Mouse (Mus musculus) v-Abl transformed pro-B cells (cell line): ENCODE measurements around the gene Kcnj1.

Experiments used
- in situ Hi-C, 2 experiments: fragments of 400-800 bp; cut with MboI; formaldehyde crosslinking; loops; one replicate each; pipeline ENCODE4 v1.15.1; 2025; ENCODE audit not compliant: unreplicated experiment in 2 of 2

Gene Kcnj1

DNA sequence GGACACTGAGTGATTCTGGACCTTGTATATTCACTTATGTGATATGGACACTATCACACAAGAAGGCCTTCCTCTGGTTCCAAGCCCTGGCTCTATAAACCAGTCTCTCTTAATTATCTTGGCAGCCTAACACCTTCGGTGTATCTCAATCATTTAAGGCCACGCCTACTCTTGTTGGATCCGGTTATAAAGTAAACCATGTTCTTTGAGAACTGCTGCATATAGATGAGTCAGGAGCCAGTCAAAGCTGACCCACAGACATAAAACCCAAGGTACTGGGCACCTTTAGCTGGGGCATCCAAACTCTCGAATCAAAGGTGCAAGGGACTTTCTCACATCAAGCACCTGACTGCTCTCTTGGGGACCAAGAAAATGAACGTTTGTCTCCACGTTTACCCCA lies at the start of gene Kcnj1:
Kcnj1 (plus strand) TSS at position 292 of the 400 bp plus-strand sequence.
- in situ Hi-C loops: loop anchor here (25.0 kb wide), 1 partner anchor 810 kb away; no protein-coding TSS in a partner anchor

DNA sequence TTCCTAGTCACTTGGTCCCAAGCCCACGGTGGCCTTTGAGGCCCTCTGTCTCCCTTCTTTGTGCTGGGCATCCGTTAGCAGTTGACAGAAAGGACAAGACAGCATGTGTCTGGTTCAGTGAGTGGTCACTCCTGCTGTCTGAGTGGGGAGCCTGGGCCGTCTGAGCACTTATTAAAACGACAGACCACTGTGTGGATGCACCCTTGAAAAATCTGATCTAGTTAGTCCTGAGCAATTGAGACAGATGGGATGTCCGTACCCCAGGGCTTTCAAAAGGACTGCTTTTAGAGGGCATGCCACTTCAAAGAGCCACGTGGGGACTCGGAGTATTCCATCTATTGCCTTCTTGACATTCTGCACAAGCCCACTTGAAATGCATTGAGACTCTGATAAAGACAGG lies 48.7 kb upstream of the Kcnj1 start:
- in situ Hi-C loops: no loop called here

DNA sequence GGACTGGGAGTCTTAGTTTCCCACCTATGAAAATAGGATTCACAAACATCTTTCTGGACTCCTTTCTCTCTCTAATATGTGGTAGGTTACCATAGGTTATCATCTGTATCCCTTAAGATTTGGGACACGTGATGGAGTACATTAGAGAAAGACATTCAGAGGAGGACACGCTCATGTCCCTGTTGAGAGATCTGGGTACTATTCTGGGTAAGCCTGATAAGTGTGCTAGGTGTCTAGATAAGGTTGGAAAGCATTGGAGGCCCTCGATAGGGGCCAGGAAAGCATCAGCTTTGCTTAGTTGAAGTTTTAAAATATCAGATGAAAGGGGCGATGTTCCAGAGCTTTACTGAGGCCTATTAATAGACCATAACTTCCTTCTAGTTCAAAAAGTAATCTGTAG lies 43.5 kb upstream of the Kcnj1 start:
- in situ Hi-C loops: no loop called here

DNA sequence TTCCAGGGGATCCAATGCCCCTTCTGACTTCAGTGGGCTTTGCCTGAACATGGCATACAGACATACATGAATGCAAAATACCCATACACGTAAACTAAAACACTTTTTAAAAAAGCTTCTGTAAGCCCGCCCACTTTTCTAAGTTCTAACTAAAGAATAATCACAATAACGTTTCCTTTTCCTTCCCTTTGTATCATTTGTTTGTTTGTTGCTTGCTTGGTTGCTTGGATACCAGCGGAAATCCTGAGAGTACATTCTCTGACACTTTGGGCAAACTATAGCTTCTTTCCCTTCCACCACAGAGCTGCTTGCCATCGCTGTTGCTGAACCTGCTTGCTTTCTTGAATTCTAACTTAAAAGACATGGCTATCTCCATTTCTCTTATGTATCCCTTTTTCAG lies 41.1 kb upstream of the Kcnj1 start:
- in situ Hi-C loops: no loop called here

DNA sequence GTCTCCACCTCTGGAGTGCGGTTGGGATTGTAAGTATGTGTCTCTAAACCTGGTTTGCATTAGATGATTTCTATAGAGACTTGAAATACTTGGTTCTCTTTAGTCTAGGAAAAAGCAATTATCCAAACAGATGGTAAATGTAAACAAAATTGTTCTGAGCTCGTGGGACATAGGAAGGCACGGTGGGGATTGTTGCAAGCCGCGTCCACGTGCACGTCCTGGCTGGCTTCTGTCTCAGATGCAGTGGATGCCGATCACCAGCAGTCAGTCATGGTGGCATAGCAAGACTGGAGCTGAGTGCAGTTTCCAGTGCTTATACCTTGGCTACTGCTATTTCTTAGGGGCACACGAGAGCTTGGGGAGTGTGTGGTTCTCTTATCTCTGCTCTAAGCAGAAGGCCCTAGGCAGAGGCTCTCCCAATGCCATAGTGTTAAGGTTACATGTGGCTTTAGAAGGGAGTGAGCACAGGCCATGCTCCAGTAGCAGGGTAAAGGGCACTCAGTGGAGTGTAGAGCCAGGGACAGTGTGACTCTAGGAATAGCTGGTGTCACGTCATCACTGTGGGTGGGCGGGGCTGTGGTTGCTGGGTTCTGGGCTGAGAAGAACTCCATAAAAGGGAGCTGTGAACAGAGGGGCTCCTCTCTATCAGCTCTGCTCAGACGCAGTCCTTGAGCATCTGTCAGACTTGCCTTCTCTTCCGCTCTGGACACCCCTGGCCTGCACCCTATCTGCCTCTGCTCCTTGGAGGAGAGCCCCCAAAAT lies 36.7 kb upstream of the Kcnj1 start:
- in situ Hi-C loops: no loop called here

DNA sequence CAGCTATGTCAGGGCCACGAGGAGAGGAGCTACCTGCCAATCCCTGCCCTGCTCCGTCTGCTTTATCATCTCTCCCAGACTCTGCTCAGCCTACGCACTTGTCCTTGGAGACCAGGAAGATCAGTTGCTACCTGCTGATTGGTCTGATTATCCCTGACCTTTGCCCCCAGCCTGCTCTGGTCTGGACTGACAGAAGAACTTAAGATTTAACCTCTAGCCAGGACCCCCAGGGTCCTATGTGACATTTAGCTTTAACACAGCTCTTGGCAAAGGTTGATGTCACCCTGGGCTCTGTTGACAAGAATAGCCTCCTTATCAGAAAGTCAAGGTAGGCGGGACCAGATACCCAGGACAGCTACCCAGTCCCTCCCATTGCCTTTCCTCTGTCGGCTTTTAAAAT lies 31.5 kb upstream of the Kcnj1 start:
- in situ Hi-C loops: no loop called here

DNA sequence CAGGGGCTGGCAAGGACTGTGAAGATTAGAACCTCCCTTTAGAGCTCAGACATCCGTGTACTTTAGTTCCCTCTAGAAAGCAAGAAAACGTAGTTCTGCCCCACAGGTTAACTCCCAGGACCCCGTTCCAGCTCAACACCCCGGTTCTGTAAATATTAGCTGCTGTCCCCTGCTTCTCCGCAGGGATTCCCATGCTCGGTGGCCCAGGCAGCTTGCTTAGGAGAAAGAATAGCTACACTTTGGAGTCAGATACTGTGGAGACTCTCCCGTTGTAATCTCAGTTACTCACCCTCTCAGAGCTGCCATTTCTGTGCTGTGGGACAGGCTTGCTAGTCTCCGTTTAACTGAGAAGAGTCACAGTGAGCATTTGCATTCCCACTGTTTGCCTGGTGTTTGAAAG lies 29.4 kb upstream of the Kcnj1 start:
- in situ Hi-C loops: no loop called here

DNA sequence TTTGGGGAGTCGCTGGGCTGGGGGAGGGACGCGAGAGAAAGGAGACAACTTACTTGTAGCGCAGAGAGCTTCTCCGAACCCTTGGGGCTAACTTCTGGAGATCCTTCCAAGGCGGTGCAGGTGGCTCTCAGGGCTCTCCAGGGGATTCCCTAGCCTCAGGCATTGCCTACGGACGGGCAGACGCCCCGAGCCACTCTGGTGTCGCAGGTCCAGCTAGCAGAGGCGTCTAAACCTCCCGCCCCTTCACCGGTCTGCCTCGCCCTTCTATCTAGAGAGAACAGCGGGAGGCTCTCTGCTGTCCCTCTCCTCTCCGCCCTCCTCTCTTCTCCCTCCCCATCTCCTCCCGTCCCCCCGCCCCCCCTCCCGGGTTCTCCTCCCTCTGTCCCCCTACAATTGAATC lies 28.2 kb upstream of the Kcnj1 start, which contains the start of gene Kcnj5:
Kcnj5 (minus strand) TSS at position 300 of the 400 bp plus-strand sequence.
- in situ Hi-C loops: no loop called here

DNA sequence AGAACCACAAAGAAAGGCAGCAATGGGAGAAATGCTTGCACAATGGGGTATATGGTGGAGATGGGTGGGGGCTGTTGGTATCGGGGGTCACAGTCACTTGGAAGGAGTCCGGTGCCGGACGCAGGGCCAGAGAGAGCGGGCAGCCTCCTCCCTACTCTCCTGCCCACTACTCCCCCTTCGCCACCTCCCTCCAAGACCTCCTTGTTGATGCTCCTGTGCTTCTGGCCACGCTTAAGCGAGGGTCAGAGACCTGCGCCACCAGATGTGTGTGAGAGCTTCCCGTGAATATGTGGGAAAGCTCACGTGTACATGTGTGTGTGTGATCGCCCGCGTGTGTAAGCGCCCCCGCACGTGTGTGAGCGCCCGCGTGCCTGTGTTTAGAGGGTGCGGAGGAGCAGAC lies 27.8 kb upstream of the Kcnj1 start:
- in situ Hi-C loops: no loop called here

DNA sequence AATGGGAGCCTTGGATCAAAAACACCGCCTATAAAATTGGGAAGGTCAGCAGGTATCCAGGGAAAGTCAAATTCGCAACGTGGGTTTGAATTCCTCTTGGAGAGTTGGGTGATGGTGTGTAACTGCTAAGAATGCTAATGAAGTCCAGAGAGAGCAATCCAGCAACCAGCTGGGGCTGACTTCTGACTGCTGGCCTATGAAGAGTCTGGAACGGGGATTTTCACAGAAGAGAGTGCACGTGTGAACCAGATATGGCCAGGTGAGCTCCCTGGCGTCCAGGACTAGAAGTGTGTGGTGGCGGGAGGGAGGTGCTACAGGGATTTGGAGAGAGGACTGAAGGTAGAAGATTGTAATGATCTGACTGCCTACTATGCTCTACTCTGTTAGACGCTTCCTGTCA lies 24.2 kb upstream of the Kcnj1 start:
- in situ Hi-C loops: no loop called here

DNA sequence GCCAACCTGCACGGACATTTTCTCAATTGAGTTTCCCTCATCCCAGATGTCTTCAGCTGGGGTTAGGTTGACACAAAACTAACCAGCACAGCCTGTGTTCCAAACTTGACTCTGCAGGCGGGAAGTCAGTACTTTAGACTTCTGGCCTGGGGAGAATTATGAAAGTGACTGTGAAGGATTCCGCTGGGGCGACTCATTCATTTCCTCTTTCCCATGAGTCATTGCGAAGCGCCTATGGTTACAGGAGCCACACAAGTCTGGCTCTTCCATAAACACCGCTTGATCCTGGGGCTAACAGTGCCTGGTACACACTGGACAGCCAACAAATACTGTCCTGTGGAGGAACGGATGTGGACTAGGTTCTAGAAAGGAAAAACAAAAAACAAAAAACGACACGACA lies 22.9 kb upstream of the Kcnj1 start:
- in situ Hi-C loops: no loop called here

DNA sequence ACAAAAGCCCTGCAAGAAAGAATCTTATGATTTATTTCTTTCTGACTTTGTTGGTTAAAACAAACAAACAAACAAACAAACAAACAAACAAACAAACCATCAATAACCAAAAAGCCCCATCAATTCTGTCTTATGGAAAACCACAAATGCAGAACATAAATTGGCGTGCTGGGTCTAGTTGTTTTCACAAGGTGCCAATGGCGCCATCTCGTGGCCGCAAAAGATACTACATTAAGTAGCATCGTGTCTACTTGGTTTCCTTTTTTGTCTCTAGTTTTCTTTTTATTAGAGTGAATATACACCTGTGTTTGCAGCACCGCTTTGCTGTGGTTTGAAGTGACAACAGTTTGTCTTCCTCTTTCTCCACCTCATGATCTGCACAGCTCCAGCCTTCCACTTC lies 22.0 kb upstream of the Kcnj1 start:
- in situ Hi-C loops: loop anchor here (25.0 kb wide), 1 partner anchor 788 kb away; no protein-coding TSS in a partner anchor

DNA sequence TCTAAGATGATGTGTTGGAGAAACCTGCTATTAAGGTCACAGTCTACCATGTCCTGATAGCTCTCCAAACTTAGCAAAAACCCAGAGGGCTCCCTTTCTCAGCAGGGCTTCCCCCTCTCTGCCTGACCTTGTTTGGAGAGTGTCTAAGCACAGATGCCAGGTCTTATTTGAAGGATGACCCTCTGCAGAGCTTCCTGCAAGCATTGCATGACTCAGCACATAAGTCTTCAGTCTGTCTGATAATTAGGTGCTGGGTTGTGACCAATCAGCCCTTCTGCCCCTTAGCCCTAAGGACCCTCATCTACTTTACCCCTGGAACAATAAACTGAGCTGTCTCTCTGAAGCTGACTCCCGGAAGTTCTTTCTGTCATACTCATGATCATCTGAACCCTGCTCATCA lies 11.5 kb upstream of the Kcnj1 start:
- in situ Hi-C loops: loop anchor here (25.0 kb wide), 1 partner anchor 798 kb away; no protein-coding TSS in a partner anchor

DNA sequence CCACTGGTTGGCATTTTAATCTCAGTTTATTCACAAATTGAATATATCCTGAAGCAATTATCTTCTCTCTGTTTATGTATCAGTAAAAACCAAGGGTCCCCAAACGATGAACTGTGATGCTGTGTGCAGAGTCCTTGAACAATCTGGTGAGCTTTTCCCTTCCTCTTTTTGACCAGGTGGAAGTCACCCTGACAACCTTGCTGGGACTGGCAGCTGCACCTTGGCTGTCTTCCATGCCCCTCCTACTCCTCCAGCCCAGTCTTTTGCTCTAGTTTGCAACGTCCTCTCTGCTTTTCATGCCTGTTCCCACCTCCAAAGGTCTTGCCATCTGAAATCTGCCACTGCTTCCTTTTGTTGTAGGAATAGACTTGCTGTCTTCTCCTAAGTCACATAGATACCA lies 3.5 kb upstream of the Kcnj1 start:
- in situ Hi-C loops: loop anchor here (25.0 kb wide), 1 partner anchor 807 kb away; no protein-coding TSS in a partner anchor

DNA sequence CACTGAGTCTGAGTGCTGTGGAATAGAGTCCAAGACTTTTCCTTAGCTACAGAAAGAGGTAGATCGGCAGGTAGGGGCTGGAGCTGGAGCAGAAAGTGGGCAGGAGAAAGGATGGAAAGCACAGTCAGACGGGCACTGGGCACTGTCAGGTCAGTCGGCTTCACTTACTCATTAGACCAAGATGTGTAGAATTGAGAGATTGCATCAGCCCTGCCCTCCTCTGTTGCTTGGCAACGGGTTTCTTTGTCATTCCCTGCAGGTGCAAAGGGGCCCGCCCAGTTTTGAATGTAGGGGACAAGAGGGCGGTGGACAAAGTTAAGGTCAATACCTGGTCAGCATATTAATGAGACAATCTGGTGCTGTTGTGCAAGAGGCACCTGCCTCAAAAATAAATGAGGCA lies 2.9 kb upstream of the Kcnj1 start:
- in situ Hi-C loops: loop anchor here (25.0 kb wide), 1 partner anchor 807 kb away; no protein-coding TSS in a partner anchor

DNA sequence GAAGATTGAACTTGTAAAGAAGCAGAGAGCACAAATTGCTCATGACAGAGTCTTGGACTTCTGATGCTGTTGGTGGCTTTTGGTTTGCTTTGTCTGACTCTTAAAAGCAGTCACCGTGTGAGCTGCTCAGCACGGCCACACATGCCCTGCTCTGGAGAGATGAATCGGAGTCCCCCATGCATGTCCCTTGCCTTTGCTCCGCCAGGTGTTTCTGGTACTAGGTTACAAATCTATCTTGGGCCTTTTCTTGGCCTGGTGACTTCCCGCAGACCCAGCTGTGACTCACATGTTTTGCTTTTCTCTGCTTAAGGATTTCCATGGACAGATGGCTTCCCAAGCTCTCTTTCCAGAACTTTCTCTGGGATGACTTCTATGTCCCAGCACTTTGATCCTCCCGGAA lies 1.4 kb downstream of the Kcnj1 start:
- in situ Hi-C loops: loop anchor here (25.0 kb wide), 1 partner anchor 811 kb away; no protein-coding TSS in a partner anchor

DNA sequence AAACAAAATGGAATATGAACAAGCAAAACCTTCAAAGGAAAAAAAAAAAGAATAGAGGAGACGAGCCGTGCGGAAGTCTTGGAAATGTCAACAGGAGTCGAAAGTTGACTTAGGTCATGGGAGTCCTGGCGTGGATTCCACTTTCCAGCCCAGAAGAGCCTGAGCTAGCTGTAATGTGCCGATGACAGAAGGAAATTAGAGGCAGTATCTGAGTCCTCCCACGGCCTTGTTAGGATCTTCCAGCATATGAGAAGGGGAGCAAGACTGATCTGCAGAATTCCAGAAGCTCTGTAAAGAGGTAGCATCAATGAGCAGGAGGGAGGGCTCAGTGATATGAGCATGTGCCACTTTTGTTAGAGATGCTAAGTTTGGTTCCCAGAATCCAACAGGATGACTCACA lies 3.7 kb downstream of the Kcnj1 start:
- in situ Hi-C loops: no loop called here

DNA sequence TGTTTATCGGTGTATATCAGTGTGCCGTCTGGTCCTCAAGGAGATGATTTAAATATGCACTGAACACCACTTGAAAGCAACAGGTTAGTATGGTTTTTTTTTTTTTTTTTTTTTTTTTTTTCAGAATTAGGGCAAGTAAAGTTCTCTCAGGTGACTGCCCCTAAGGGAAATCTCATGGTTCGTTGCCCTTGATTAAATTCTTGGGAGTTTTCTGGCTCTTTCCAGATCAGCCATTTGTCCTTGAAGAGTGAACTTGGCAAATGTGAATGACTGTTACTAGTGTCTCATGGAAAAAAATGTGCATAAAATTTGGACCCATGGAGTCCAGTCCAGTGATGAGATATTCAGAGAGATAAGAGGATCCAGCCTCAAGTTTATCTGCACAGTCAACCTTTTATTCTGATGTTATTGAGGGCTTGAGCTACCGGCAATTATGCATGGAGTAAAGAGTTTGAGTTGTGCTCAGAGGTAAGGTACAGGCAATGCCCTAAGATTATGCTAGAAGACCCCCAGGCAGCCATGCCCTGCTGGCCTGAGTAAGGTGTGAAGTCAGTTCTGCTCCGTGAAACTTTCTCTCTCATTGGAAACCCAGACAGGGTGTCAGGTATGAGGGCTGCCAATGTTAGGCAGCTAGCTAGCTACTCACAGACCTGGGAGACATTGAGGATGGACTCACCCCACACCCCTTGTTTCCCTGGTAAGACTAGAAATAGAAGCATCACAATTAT lies 4.7 kb downstream of the Kcnj1 start:
- in situ Hi-C loops: no loop called here

DNA sequence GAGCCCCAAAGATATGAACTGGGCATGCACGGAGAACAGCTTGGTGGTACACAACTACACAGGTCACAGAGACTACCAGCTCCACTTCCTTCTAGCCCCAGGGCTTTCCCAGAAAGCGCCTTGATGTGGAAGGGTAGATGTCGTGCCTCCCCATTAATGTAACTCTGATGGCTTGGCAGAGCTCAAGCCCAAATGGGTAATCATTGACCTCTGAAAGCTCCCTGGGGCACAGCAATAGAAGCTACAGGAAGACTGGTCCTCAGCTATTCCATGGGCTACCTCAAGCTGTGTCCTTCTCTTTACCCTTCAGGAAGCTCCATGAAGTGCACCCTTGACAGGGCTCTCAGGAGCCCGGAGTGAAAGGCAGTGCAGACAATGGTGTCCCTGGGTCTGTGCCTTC lies 12.6 kb downstream of the Kcnj1 start:
- in situ Hi-C loops: no loop called here

DNA sequence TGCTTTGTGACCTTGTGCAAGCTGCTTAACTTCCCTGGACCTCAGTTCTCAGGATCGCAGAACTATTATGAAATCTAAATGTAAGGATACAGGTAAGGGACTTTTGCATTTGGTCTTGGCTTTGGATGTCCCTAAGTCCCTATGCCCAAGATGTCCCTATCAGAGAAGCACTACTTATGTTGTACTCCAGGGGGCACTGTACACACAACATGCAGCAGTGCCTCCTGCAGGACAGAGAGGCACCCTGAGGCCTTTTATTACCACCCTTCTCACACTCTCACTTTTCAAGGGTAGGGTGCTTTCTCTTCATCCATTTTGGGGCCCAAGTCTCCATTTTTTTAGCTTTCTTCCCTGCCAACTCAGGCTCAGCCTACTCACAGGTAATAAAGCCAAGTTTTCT lies 15.8 kb downstream of the Kcnj1 start:
- in situ Hi-C loops: no loop called here

DNA sequence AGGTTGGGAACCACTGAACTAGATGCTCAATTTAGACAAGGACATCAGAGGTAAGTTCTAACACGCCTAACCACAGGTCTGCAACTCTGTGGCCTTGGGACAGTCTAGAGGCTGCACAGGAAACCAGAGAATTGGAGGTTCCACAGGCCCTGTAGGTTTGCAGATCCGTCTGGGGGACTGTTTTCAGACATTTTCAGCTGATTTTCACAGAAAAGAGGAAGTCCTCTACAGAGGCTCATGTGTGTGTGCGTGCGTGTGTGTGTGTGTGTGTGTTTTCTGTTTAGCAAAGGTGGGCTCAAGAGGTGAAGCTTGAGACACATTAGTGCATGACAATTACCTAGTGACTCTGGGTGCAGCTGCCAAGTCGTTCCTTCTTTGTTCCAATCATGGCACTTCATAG lies 18.8 kb downstream of the Kcnj1 start:
- in situ Hi-C loops: no loop called here

DNA sequence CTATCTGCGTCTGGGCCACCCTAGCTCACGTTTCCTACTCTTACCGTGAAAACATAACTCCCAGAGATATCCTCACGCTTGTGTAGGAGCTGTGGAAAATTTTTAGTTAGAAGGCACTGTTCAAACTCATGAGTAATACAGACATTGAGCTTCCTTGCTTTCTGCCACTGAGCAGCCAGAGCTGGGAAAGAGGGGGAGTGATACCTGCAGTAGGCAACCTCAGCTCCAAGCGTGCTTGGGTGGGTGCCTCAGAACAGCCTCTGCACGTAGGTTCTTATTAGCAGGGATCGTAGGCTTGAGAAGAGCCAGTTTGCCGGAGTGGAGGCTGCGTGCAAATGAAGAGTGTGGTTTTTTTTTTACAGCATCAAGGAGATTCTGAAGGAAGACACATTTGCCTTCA lies 19.4 kb downstream of the Kcnj1 start:
- in situ Hi-C loops: no loop called here
